Mouse (Mus musculus) central nervous system, embryonic 11.5 days (tissue): ENCODE measurements around the gene Fam178b. TPM values are rescaled to one million over a fixed set of nuclear protein-coding genes. Genes with fewer than 3 reads are reported as not detected.

Experiments
- polyA plus RNA-seq: library from polyadenylated mRNA; depleted of rRNA; stranded (reverse); fragments of >200 nt; gene quantifications from 2 replicates; pipeline ENCODE4 v1.2.3, GENCODE M21; 2012; rRNA removed

The Fam178b gene
- 0.24 and 0.72 TPM in 2 replicates for polyA plus RNA-seq

GRCm38 (mm10) chr1:36682620-36683355 lies at the start of gene Fam178b:
Gene Fam178b (minus strand): TSS chr1:36683183.

GRCm38 (mm10) chr1:36714311-36714710 lies 31.3 kb upstream of the Fam178b start, which contains the start of gene Actr1b:
Gene Actr1b (minus strand): TSS chr1:36714422.

GRCm38 (mm10) chr1:36709854-36710280 lies 26.9 kb upstream of the Fam178b start, which contains the start of gene 4933424G06Rik:
Gene 4933424G06Rik (plus strand): TSS chr1:36710149.

GRCm38 (mm10) chr1:36691271-36692155 lies 8.5 kb upstream of the Fam178b start, which contains the start of gene Cox5b:
Gene Cox5b (plus strand): TSS chr1:36691449.

GRCm38 (mm10) chr1:36558031-36558993 lies 124.7 kb downstream of the Fam178b start, which contains the start of gene Sema4c:
Gene Sema4c (minus strand): TSS chr1:36558349.

GRCm38 (mm10) chr1:36546888-36547471 lies 136.0 kb downstream of the Fam178b start, which contains the start of gene Ankrd39:
Gene Ankrd39 (minus strand): TSS chr1:36547445.

GRCm38 (mm10) chr1:36539186-36539585 lies 143.8 kb downstream of the Fam178b start, which contains the start of gene Gm42417:
Gene Gm42417 (minus strand): TSS chr1:36539429.

GRCm38 (mm10) chr1:36536783-36537182 lies 146.2 kb downstream of the Fam178b start, which contains the start of gene Ankrd23:
Gene Ankrd23 (minus strand): TSS chr1:36536883.

Other genes starting within 250 kb of the Fam178b start
- 38.0 and 38.9 TPM in 2 replicates for gene Lman2l, start 237.9 kb downstream of the Fam178b start, polyA plus RNA-seq
- 3.6 and 5.2 TPM in 2 replicates for gene Cnnm4, start 211.6 kb downstream of the Fam178b start, polyA plus RNA-seq
- gene Cnnm3, start 171.3 kb downstream of the Fam178b start, polyA plus RNA-seq: 17.1 and 23.3 TPM in 2 replicates
- 15.1 and 17.2 TPM in 2 replicates for gene Ankrd23, start 146.3 kb downstream of the Fam178b start, polyA plus RNA-seq
- 0.02 and 0.38 TPM in 2 replicates for gene Gm42417, start 143.8 kb downstream of the Fam178b start, polyA plus RNA-seq
- 17.6 and 20.9 TPM in 2 replicates for gene Ankrd39, start 135.7 kb downstream of the Fam178b start, polyA plus RNA-seq
- gene Sema4c, start 124.8 kb downstream of the Fam178b start, polyA plus RNA-seq: 52.4 and 54.2 TPM in 2 replicates
- gene Cox5b, start 8.3 kb upstream of the Fam178b start, polyA plus RNA-seq: 349 and 365 TPM in 2 replicates
- 0.15 TPM in 1 of 2 replicates, not detected in the other for gene 4933424G06Rik, start 27.0 kb upstream of the Fam178b start, polyA plus RNA-seq
- gene Actr1b, start 31.2 kb upstream of the Fam178b start, polyA plus RNA-seq: 110 and 133 TPM in 2 replicates
- 0.16 and 0.50 TPM in 2 replicates for gene Zap70, start 78.6 kb upstream of the Fam178b start, polyA plus RNA-seq